ENCODE assay signal across 21 mouse cellular contexts in the genomic region with DNA sequence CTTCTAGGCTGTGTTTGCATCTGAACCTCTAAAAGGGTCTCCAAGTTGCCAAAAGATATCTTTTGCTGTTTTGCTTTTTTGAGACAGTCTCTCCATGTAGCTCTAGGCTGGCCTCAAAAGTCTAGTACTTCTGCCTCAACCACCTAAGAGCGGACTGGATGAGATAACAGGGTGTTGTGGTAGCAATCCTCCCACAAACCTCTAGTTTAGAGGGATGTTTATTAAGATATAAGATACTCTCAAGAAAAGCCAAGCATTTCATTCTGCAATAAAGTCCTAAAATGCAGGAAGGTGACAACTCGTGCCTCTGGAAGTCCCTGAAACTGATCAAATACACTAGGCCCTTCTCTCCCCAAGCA. TPM values are rescaled to one million over a fixed set of nuclear protein-coding genes. Genes with fewer than 3 reads are reported as not detected.
DNase-seq lines count a peak whose midpoint lies in the region; ATAC-seq and TF ChIP-seq lines count a peak whose summit lies in the region.
"Had no signal": no experiment of that assay in that cellular context is flagged by ENCODE, and none has a peak within 500 bp of the region (broad histone marks: within the 10 kb centered on the region; RNA-seq: fewer than 3 reads in every experiment).

No protein-coding gene starts in this region.

- no peak overlapping the region for H3K9ac ChIP-seq in forebrain, embryonic 11.5 days (ENCODE audit: low read length)
- H3K9ac ChIP-seq in midbrain, embryonic 11.5 days (ENCODE audit: low read length): no peak overlapping the region
- no peak overlapping the region for H3K9ac ChIP-seq in midbrain, postnatal 0 days (replicated peaks; ENCODE audit: low read length, poor library complexity, severe bottlenecking)
- no peak overlapping the region for H3K9ac ChIP-seq in forebrain, postnatal 0 days
- H3K9ac ChIP-seq in midbrain, embryonic 15.5 days: no peak overlapping the region
- H3K9ac ChIP-seq: heart, embryonic 13.5 days; limb, embryonic 12.5 days; liver, embryonic 12.5 days; stomach, embryonic 15.5 days had no signal

- DNase-seq in forebrain, embryonic 10.5 days (ENCODE audit: extremely low spot score, low spot score): no peak
- DNase-seq in forebrain, embryonic 11.5 days (ENCODE audit: low spot score): no peak
- peak; percentile 65 for DNase-seq in midbrain, embryonic 11.5 days (ENCODE audit: low spot score, missing footprints)
- DNase-seq in midbrain, postnatal 0 days (ENCODE audit: low spot score): no peak
- no peak for DNase-seq in forebrain, postnatal 0 days
- no peak for DNase-seq in ovary, postnatal 36 days (ENCODE audit: low spot score)
- no peak for DNase-seq in adrenal gland, postnatal 14 days
- DNase-seq: adrenal gland, adult 8-10 months; cerebellum, adult 9-10 months; gastrocnemius, postnatal 14 days; heart, adult 18-20 months; kidney, postnatal 4 days; lung, adult 2 months; right cerebral cortex, postnatal 25 days had no signal

- TF ChIP-seq CTCF in midbrain, postnatal 0 days (IDR thresholded peaks at IDR 0.05): no peak
- no peak for TF ChIP-seq CTCF in forebrain, postnatal 0 days (IDR thresholded peaks at IDR 0.05; ENCODE audit: low read depth)

- peaks cover 45% of the 10 kb centered on the region for H3K4me1 ChIP-seq in forebrain, embryonic 10.5 days
- peaks cover 27% of the 10 kb centered on the region for H3K4me1 ChIP-seq in forebrain, embryonic 11.5 days (replicated peaks; ENCODE audit: control insufficient read depth, insufficient read depth, low read length)
- peaks cover 42% of the 10 kb centered on the region for H3K4me1 ChIP-seq in midbrain, embryonic 11.5 days (ENCODE audit: control insufficient read depth, insufficient read depth, low read length)
- peaks cover 6% of the 10 kb centered on the region; the same call in 1 of the 2 replicates for H3K4me1 ChIP-seq in midbrain, postnatal 0 days (ENCODE audit: insufficient read depth, low read length)
- H3K4me1 ChIP-seq in forebrain, postnatal 0 days (ENCODE audit: insufficient read depth): peaks cover 21% of the 10 kb centered on the region; the same call in 1 of the 2 replicates
- peaks cover 34% of the 10 kb centered on the region for H3K4me1 ChIP-seq in midbrain, embryonic 15.5 days

- H3K4me3 ChIP-seq in forebrain, embryonic 10.5 days: no peak overlapping the region
- H3K4me3 ChIP-seq in forebrain, embryonic 11.5 days (ENCODE audit: low read depth, low read length): no peak overlapping the region
- no peak overlapping the region for H3K4me3 ChIP-seq in midbrain, embryonic 11.5 days (ENCODE audit: low read depth, low read length)
- no peak overlapping the region for H3K4me3 ChIP-seq in midbrain, postnatal 0 days (ENCODE audit: low read depth, low read length)
- H3K4me3 ChIP-seq in forebrain, postnatal 0 days (ENCODE audit: low read depth, low read length): no peak overlapping the region
- no peak overlapping the region for H3K4me3 ChIP-seq in midbrain, embryonic 15.5 days
- H3K4me3 ChIP-seq: embryonic facial prominence, embryonic 10.5 days; heart, embryonic 13.5 days; limb, embryonic 12.5 days; liver, embryonic 12.5 days; stomach, embryonic 15.5 days had no signal

- H3K36me3 ChIP-seq in forebrain, embryonic 10.5 days (replicated peaks): no peaks in the 10 kb centered on the region
- no peaks in the 10 kb centered on the region for H3K36me3 ChIP-seq in forebrain, embryonic 11.5 days (ENCODE audit: control insufficient read depth, insufficient read depth, low read length)
- H3K36me3 ChIP-seq in midbrain, embryonic 11.5 days (ENCODE audit: control insufficient read depth, insufficient read depth, low read length): no peaks in the 10 kb centered on the region
- no peaks in the 10 kb centered on the region for H3K36me3 ChIP-seq in midbrain, postnatal 0 days (ENCODE audit: insufficient read depth, low read length)
- H3K36me3 ChIP-seq in forebrain, postnatal 0 days (ENCODE audit: insufficient read depth): no peaks in the 10 kb centered on the region
- H3K36me3 ChIP-seq in midbrain, embryonic 15.5 days (replicated peaks): no peaks in the 10 kb centered on the region
- H3K36me3 ChIP-seq: embryonic facial prominence, embryonic 10.5 days; heart, embryonic 13.5 days; limb, embryonic 12.5 days; liver, embryonic 12.5 days; stomach, embryonic 15.5 days had no signal

- H3K9me3 ChIP-seq in forebrain, embryonic 10.5 days: no peaks in the 10 kb centered on the region
- H3K9me3 ChIP-seq in forebrain, embryonic 11.5 days (ENCODE audit: control insufficient read depth, low read length): no peaks in the 10 kb centered on the region
- H3K9me3 ChIP-seq in midbrain, embryonic 11.5 days (ENCODE audit: control insufficient read depth, low read length): no peaks in the 10 kb centered on the region
- H3K9me3 ChIP-seq in midbrain, postnatal 0 days (ENCODE audit: low read length): no peaks in the 10 kb centered on the region
- H3K9me3 ChIP-seq in forebrain, postnatal 0 days (ENCODE audit: low read length): no peaks in the 10 kb centered on the region
- H3K9me3 ChIP-seq in midbrain, embryonic 15.5 days: no peaks in the 10 kb centered on the region
- H3K9me3 ChIP-seq: embryonic facial prominence, embryonic 10.5 days; heart, embryonic 13.5 days; limb, embryonic 12.5 days; liver, embryonic 12.5 days; stomach, embryonic 15.5 days had no signal

- WGBS in forebrain, embryonic 10.5 days: 92% methylated on average over 2 of the region's 2 CpGs
- WGBS in forebrain, embryonic 11.5 days: 96% methylated on average over 2 of the region's 2 CpGs
- 84% methylated on average over 2 of the region's 2 CpGs for WGBS in midbrain, embryonic 11.5 days
- WGBS in midbrain, postnatal 0 days: 92% methylated on average over 2 of the region's 2 CpGs
- 94% methylated on average over 2 of the region's 2 CpGs for WGBS in forebrain, postnatal 0 days
- 89% methylated on average over 2 of the region's 2 CpGs for WGBS in midbrain, embryonic 15.5 days

- ATAC-seq in forebrain, embryonic 11.5 days (replicated peaks; ENCODE audit: low FRiP score): no peak
- no peak for ATAC-seq in midbrain, embryonic 11.5 days (ENCODE audit: low FRiP score)
- ATAC-seq in midbrain, postnatal 0 days (ENCODE audit: low FRiP score): no peak
- ATAC-seq in forebrain, postnatal 0 days: no peak
- ATAC-seq in midbrain, embryonic 15.5 days (replicated peaks): no peak
- ATAC-seq: liver, embryonic 12.5 days; Patski had no signal

- H3K27ac ChIP-seq in forebrain, embryonic 10.5 days: 0 out of 2 replicates have a peak overlapping the region, but pooled peaks have one; percentile 15
- no peak overlapping the region for H3K27ac ChIP-seq in forebrain, embryonic 11.5 days (ENCODE audit: low read depth, low read length)
- peak overlapping the region; percentile 67 for H3K27ac ChIP-seq in midbrain, embryonic 11.5 days (ENCODE audit: low read depth, low read length)
- no peak overlapping the region for H3K27ac ChIP-seq in midbrain, postnatal 0 days (ENCODE audit: low read depth, low read length)
- H3K27ac ChIP-seq in forebrain, postnatal 0 days (ENCODE audit: low read depth, low read length): peak overlapping the region; percentile 73
- H3K27ac ChIP-seq in midbrain, embryonic 15.5 days: peak overlapping the region; percentile 61
- H3K27ac ChIP-seq: embryonic facial prominence, embryonic 10.5 days; heart, embryonic 13.5 days; limb, embryonic 12.5 days; liver, embryonic 12.5 days had no signal

- no peak overlapping the region for H3K4me2 ChIP-seq in forebrain, embryonic 11.5 days (ENCODE audit: low read depth, low read length, severe bottlenecking)
- H3K4me2 ChIP-seq in midbrain, embryonic 11.5 days: peak overlapping the region; percentile 16; the same call in 1 of the 2 replicates
- no peak overlapping the region for H3K4me2 ChIP-seq in midbrain, postnatal 0 days (ENCODE audit: low read depth, low read length, poor library complexity, severe bottlenecking)
- H3K4me2 ChIP-seq in forebrain, postnatal 0 days (ENCODE audit: low read depth): no peak overlapping the region
- no peak overlapping the region for H3K4me2 ChIP-seq in midbrain, embryonic 15.5 days
- H3K4me2 ChIP-seq: heart, embryonic 13.5 days; limb, embryonic 12.5 days; liver, embryonic 12.5 days; stomach, embryonic 15.5 days had no signal

- H3K27me3 ChIP-seq in forebrain, embryonic 10.5 days (ENCODE audit: poor library complexity, severe bottlenecking): peaks cover 41% of the 10 kb centered on the region
- peaks cover 4% of the 10 kb centered on the region; the same call in 1 of the 2 replicates for H3K27me3 ChIP-seq in forebrain, embryonic 11.5 days (ENCODE audit: control insufficient read depth, insufficient read depth, low read length)
- no peaks in the 10 kb centered on the region for H3K27me3 ChIP-seq in midbrain, embryonic 11.5 days (ENCODE audit: control insufficient read depth, insufficient read depth, low read length)
- H3K27me3 ChIP-seq in midbrain, postnatal 0 days (ENCODE audit: insufficient read depth, low read length): no peaks in the 10 kb centered on the region
- H3K27me3 ChIP-seq in forebrain, postnatal 0 days (ENCODE audit: insufficient read depth, low read length): no peaks in the 10 kb centered on the region
- no peaks in the 10 kb centered on the region for H3K27me3 ChIP-seq in midbrain, embryonic 15.5 days (replicated peaks)
- H3K27me3 ChIP-seq: Patski; stomach, embryonic 15.5 days had no signal

RNA-seq across cellular contexts. Expression of a gene that starts 52.2 kb away (rescaled TPM):
- 32.1 and 36.4 TPM in 2 replicates for polyA plus RNA-seq in forebrain, embryonic 10.5 days (2016; fragmentation: Nextera tagmentation; extraction: Ambion mirVana)
- polyA plus RNA-seq in forebrain, embryonic 11.5 days (2014; fragmentation: Nextera tagmentation; extraction: Ambion mirVana): 63.0 and 70.3 TPM in 2 replicates
- polyA plus RNA-seq in midbrain, embryonic 11.5 days (2014; fragmentation: Nextera tagmentation; extraction: Ambion mirVana): 128 and 137 TPM in 2 replicates
- total RNA-seq in midbrain, postnatal 0 days (2014; rRNA removed): 269 and 291 TPM in 2 replicates
- polyA plus RNA-seq in midbrain, postnatal 0 days (2015; fragmentation: Nextera tagmentation; extraction: Ambion mirVana): 132 and 149 TPM in 2 replicates
- 186 and 218 TPM in 2 replicates for total RNA-seq in forebrain, postnatal 0 days (2014; rRNA removed)
- polyA plus RNA-seq in forebrain, postnatal 0 days (2015; fragmentation: Nextera tagmentation; extraction: Ambion mirVana): 75.9 and 127 TPM in 2 replicates
- 158 and 159 TPM in 2 replicates for polyA plus RNA-seq in midbrain, embryonic 15.5 days (2015; fragmentation: Nextera tagmentation; extraction: Ambion mirVana)
- 53.5 and 56.7 TPM in 2 replicates for total RNA-seq in adrenal gland, postnatal 14 days (2021)

Comparison
In these comparisons a context has a peak if more than half of its experiments do, and no peak if none do; other contexts are left out.
1. H3K27ac ChIP-seq: peak in forebrain, embryonic 10.5 days (single experiment), midbrain, embryonic 11.5 days (single experiment), forebrain, postnatal 0 days (single experiment) and midbrain, embryonic 15.5 days (single experiment); none in forebrain, embryonic 11.5 days (single experiment) and midbrain, postnatal 0 days (single experiment).